ENCODE assay signal across 12 mouse cellular contexts in genomic region chr6:17077720-17078119, GRCm38 (mm10). TPM values are rescaled to one million over a fixed set of nuclear protein-coding genes. Genes with fewer than 3 reads are reported as not detected.
DNase-seq lines count a peak whose midpoint lies in the region; ATAC-seq and TF ChIP-seq lines count a peak whose summit lies in the region.
"Had no signal": no experiment of that assay in that cellular context is flagged by ENCODE, and none has a peak within 500 bp of the region (broad histone marks: within the 10 kb centered on the region; RNA-seq: fewer than 3 reads in every experiment).

No protein-coding gene starts in this region.

- no peak for TF ChIP-seq POLR2A in lung, adult 2 months (IDR thresholded peaks at IDR 0.05; ENCODE audit: borderline replicate concordance, extremely low read depth, low read depth, low read length)

- no peak overlapping the region for H3K4me2 ChIP-seq in lung, embryonic 14.5 days
- H3K4me2 ChIP-seq: hindbrain, embryonic 15.5 days; neural tube, embryonic 13.5 days had no signal

- H3K9me3 ChIP-seq in lung, embryonic 14.5 days (ENCODE audit: low read depth, low read length) = no peaks in the 10 kb centered on the region
- H3K9me3 ChIP-seq: heart, embryonic 10.5 days; hindbrain, embryonic 15.5 days; neural tube, embryonic 13.5 days had no signal

- H3K36me3 ChIP-seq in lung, embryonic 14.5 days (ENCODE audit: insufficient read depth) = no peaks in the 10 kb centered on the region
- H3K36me3 ChIP-seq: heart, embryonic 10.5 days; hindbrain, embryonic 15.5 days; neural tube, embryonic 13.5 days had no signal

- no peak for TF ChIP-seq CTCF in lung, embryonic 14.5 days (IDR thresholded peaks at IDR 0.05; ENCODE audit: low read depth)
- TF ChIP-seq CTCF in lung, adult 2 months (IDR thresholded peaks at IDR 0.05; ENCODE audit: insufficient read depth, low read length) = no peak

- ATAC-seq in lung, embryonic 14.5 days (ENCODE audit: insufficient read depth) = peak; percentile 46; the same call in 1 of the 2 replicates

- peak; percentile 49 for DNase-seq in lung, embryonic 14.5 days
- no peak for DNase-seq in lung, adult 2 months
- DNase-seq in embryo, embryonic 10 days (ENCODE audit: low spot score) = peak; percentile 75
- DNase-seq in kidney, adult 8-10 months = peak; percentile 23 to 25
- DNase-seq in lung, postnatal 36 days = peak; percentile 45
- no peak for DNase-seq in liver
- no peak for DNase-seq in layer of hippocampus, adult 8-10 months (ENCODE audit: low spot score in 2 of 2)
- DNase-seq: adrenal gland, adult 2 months; cerebellum, adult 8-10 months had no signal

- WGBS in lung, embryonic 14.5 days = 31% methylated on average over 3 of the region's 3 CpGs
- WGBS in lung, adult 2 months = 46% methylated on average over 3 of the region's 3 CpGs

- H3K27me3 ChIP-seq in lung, embryonic 14.5 days (ENCODE audit: insufficient read depth, low read length) = no peaks in the 10 kb centered on the region
- H3K27me3 ChIP-seq: hindbrain, embryonic 15.5 days; neural tube, embryonic 13.5 days had no signal

- no peak overlapping the region for H3K27ac ChIP-seq in lung, embryonic 14.5 days (ENCODE audit: low read depth)
- H3K27ac ChIP-seq: heart, embryonic 10.5 days; hindbrain, embryonic 15.5 days; neural tube, embryonic 13.5 days had no signal

- peaks cover 11% of the 10 kb centered on the region; the same call in 1 of the 2 replicates for H3K4me1 ChIP-seq in lung, embryonic 14.5 days (ENCODE audit: insufficient read depth)
- no peaks in the 10 kb centered on the region for H3K4me1 ChIP-seq in lung, adult 2 months (ENCODE audit: control insufficient read depth, insufficient read depth, low read length)

- no peak overlapping the region for H3K4me3 ChIP-seq in lung, embryonic 14.5 days (ENCODE audit: low read depth, low read length)
- no peak overlapping the region for H3K4me3 ChIP-seq in lung, adult 2 months (replicated peaks; ENCODE audit: extremely low read depth, low read depth, low read length)
- H3K4me3 ChIP-seq: heart, embryonic 10.5 days; hindbrain, embryonic 15.5 days; neural tube, embryonic 13.5 days had no signal

- H3K9ac ChIP-seq in lung, embryonic 14.5 days = no peak overlapping the region
- H3K9ac ChIP-seq: hindbrain, embryonic 15.5 days; neural tube, embryonic 13.5 days had no signal

RNA-seq across cellular contexts. Expression of gene Tes, which starts 12.8 kb away (rescaled TPM):
- polyA plus RNA-seq in lung, embryonic 14.5 days (2014; fragmentation: Nextera tagmentation; extraction: Ambion mirVana) = 77.0 and 78.9 TPM in 2 replicates
- polyA plus RNA-seq in lung, adult 2 months (2012; rRNA removed) = 15.5 and 20.3 TPM in 2 replicates
- 1 to 10 TPM; 2.1 to 2.7 (median 2.4) TPM for total RNA-seq in layer of hippocampus, adult 8-10 months (2022)

Comparison
In these comparisons a context has a peak if more than half of its experiments do, and no peak if none do; other contexts are left out.
1. DNase-seq: peak in lung, embryonic 14.5 days (single experiment), embryo, embryonic 10 days (single experiment), kidney, adult 8-10 months (2 of 2) and lung, postnatal 36 days (single experiment); none in lung, adult 2 months (single experiment), liver (single experiment) and layer of hippocampus, adult 8-10 months (0 of 2).